Mouse (Mus musculus): Measurements from ENCODE around the gene Camkk1.

- TF ChIP-seq CTCF (IDR thresholded peaks at IDR 0.05; ENCODE audit: extremely low read depth, insufficient read depth, insufficient read length, insufficient replicate concordance): no peak
- no peak for TF ChIP-seq POLR2A (IDR thresholded peaks at IDR 0.05; ENCODE audit: low read depth, low read length)
Measured at GRCm38 (mm10) chr11:73024236-73024904, 5.6 kb downstream of the Camkk1 start.

Data from spleen, adult 2 months (tissue).